Mouse (Mus musculus): Measurements from ENCODE around the gene Grk2. TPM values are rescaled to one million over a fixed set of nuclear protein-coding genes. Genes with fewer than 3 reads are reported as not detected.

The Grk2 gene
- polyA plus RNA-seq, 1 experiment = 210 TPM

DNA sequence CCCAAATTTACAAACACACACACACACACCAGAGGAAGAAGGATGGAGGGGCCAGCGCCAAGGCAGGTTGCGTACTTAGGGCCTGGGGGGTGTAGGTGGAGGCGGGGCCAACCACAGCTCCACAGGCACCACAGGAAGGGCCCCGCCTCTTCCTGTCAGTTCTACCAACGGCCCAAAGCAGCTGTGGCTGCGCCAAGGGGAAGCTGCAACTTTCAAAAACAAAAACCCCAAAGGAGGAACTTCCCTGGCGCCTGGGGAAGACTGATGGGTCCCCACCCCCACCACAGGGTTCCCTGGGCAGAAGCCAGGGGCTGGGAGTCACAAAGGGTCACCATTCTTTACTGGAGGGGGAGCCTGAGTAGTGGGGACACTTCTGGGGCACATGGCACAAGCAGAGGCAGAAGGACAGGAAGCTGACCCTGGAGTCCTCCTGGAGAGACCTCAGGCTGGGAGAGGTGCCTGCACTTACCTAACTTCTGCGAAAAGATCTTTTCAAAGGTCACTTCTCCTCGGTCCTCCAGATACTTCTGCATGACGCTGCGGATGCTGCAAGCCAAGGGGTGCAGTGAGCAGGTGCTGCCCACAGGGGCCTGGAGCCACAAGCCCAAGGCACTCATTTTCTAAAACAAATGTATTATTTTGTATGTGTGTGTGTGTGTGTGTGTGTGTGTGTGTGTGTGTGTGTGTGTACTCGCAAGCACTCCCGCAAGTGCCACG is 11.5 kb downstream of the Grk2 start:
- 60% methylated on average over 14 of the region's 14 CpGs for WGBS
- TF ChIP-seq POLR2A (IDR thresholded peaks at IDR 0.05; ENCODE audit: insufficient read depth, low read depth, low read length) (no peak), CTCF (IDR thresholded peaks at IDR 0.05; ENCODE audit: insufficient read depth, low read depth, low read length) (no peak)

DNA sequence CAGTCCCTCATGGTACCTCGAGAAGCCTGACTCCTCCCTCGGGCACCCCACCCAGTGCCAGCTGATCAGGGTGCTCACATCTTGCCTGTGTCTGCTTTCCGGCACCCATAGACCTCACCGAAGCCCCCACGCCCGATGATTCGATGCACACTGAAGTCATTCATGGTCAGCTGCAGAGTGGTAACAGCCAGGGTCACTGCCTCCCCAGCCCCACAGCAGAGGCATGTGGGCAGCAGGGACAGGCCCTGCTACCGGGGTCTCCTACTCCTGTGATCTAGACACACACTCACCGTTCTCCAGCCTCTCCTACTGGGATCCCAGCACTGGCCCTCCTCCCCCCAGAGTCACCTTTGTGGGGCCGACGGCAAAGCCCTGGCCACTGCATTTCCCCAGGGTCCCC is 14.9 kb downstream of the Grk2 start:
- Histone ChIP-seq H3K27ac (ENCODE audit: insufficient read depth, low read depth, low read length) (no peak overlapping the region), H3K4me1 (ENCODE audit: control insufficient read depth, insufficient read depth, low read length) (peaks cover 10% of the 10 kb centered on the region), H3K4me3 (ENCODE audit: insufficient read depth, low read depth, low read length) (no peak overlapping the region)
- TF ChIP-seq CTCF (IDR thresholded peaks at IDR 0.05; ENCODE audit: insufficient read depth, low read depth, low read length) (no peak), POLR2A (IDR thresholded peaks at IDR 0.05; ENCODE audit: insufficient read depth, low read depth, low read length) (no peak)
- WGBS = 93% methylated on average over 11 of the region's 11 CpGs

More for the DNA sequence above, 11.5 kb downstream of the Grk2 start:
- Histone ChIP-seq H3K4me3 (ENCODE audit: insufficient read depth, low read depth, low read length) (no peak overlapping the region), H3K4me1 (ENCODE audit: control insufficient read depth, insufficient read depth, low read length) (peaks cover 31% of the 10 kb centered on the region), H3K27ac (ENCODE audit: insufficient read depth, low read depth, low read length) (0 out of 2 replicates have a peak overlapping the region, but pooled peaks have one; percentile 18)

DNA sequence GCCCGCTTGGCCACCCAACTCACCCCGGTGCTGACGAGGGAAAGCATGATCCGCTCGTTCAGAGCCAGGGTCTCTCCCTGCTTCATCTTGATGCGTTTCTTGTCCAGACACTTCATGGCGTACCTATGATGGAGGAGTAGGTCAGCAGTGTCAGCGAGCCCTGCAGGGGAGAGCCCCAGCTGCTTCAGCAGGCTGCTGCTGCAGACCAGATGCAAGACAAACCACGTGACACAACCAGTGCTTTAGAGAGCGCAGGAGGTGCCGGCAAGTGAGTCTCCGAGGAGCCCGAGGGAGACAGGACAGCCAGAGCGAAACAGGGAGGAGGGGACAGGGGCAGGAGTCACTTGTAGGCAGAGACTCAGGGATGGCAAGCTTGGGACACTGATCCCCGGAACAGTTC is 15.3 kb downstream of the Grk2 start:
- TF ChIP-seq POLR2A (IDR thresholded peaks at IDR 0.05; ENCODE audit: insufficient read depth, low read depth, low read length) = no peak
- TF ChIP-seq CTCF (IDR thresholded peaks at IDR 0.05; ENCODE audit: insufficient read depth, low read depth, low read length) = no peak
- Histone ChIP-seq H3K4me1 (ENCODE audit: control insufficient read depth, insufficient read depth, low read length) (peaks cover 12% of the 10 kb centered on the region), H3K27ac (ENCODE audit: insufficient read depth, low read depth, low read length) (no peak overlapping the region), H3K4me3 (ENCODE audit: insufficient read depth, low read depth, low read length) (no peak overlapping the region)
- 75% methylated on average over 15 of the region's 15 CpGs for WGBS

DNA sequence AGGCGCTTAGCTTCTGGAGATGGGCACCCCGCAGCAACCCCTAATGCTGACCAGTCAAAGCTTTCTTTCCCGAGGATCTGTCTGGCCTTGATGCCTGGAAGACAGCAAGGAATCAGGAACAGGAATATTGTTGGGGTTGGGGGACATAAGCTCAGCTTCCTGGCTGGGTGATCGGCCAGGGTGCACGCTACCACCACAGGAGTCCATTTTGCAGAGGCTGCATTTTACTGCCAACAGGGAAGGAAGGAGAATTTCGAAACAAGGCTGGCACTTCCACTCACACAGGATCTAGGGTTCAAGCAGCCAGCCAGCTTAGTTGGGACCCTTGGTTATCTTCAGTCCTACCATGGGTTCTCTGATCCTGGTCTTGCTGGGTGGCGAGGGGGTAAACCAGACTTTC is 22.4 kb downstream of the Grk2 start:
- WGBS = 24% methylated on average over 7 of the region's 7 CpGs
- Histone ChIP-seq H3K4me1 (ENCODE audit: control insufficient read depth, insufficient read depth, low read length) (peaks cover 18% of the 10 kb centered on the region), H3K4me3 (ENCODE audit: insufficient read depth, low read depth, low read length) (peak overlapping the region; percentile 81), H3K27ac (ENCODE audit: insufficient read depth, low read depth, low read length) (peak overlapping the region; percentile 2; the same call in 1 of the 2 replicates)
- TF ChIP-seq CTCF (IDR thresholded peaks at IDR 0.05; ENCODE audit: insufficient read depth, low read depth, low read length) = no peak
- no peak; the same call in 1 of the 2 replicates for TF ChIP-seq POLR2A (IDR thresholded peaks at IDR 0.05; ENCODE audit: insufficient read depth, low read depth, low read length)

DNA sequence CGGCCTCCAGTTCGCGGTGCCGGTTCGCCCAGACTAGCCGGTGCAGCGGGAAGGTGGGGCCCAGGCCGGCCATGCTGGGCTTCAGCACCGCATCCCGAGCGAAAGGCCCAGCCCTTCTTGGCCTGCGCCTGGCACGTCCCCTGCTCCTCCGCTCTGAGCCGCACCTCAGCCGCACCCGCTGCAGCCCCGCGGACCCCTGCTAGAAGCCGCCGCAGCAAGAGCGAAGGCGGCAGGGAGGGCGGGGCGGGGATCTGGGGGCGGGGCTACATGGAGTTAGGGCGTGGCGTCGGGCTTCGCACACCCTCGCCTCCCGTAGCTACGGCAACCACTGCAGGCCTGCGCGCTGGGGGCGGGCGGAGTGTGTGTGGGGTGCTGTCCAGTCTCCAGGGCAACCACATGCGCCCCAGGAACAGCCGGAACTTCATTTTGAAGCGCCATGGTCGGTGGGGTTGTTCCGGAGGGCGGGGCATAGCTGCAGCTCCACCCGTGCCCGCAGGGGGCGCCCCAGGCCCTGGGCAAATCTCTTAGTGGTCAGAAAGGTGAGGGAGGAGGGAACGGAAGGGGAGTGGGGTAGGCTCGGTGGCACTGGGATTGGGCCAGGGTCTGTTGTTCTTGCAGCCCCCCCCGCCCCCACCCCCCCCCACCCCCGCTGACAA is 23.0 kb downstream of the Grk2 start, which contains the start of gene Ankrd13d:
TSS of gene Ankrd13d (minus strand) at position 240 of the 656 bp plus-strand sequence.
- H3K4me3 ChIP-seq (ENCODE audit: insufficient read depth, low read depth, low read length) = peak within 1 kb of the TSS; percentile 81
- peaks cover 18% of the 10 kb centered on the region for H3K4me1 ChIP-seq (ENCODE audit: control insufficient read depth, insufficient read depth, low read length)
- peak within 1 kb of the TSS; percentile 2; the same call in 1 of the 2 replicates for H3K27ac ChIP-seq (ENCODE audit: insufficient read depth, low read depth, low read length)
- 0% methylated on average over 50 of the region's 50 CpGs for WGBS
- peak; percentile 83 for TF ChIP-seq CTCF (IDR thresholded peaks at IDR 0.05; ENCODE audit: insufficient read depth, low read depth, low read length)
- peak; percentile 30; the same call in 1 of the 2 replicates for TF ChIP-seq POLR2A (IDR thresholded peaks at IDR 0.05; ENCODE audit: insufficient read depth, low read depth, low read length)

DNA sequence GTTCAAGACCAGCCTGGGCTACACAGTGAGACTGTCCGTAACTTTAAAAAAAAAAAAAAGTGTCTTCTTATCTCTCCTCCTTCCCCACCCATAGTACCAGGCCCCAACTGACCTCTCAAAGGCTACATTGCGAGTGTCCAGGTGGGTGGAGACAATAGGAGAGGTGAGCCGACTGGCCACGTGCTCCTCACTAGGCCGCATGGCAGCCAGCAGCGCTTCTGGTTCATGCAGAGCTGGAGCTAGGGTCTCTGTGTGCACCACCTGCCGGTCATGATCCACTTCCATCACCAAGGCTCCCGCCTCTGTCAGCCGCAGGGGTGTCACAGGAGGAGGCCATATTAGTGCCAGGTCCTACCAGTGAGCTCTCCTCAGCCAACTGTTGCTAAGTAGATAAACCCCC is 25.6 kb downstream of the Grk2 start:
- Histone ChIP-seq H3K27ac (ENCODE audit: insufficient read depth, low read depth, low read length) (no peak overlapping the region), H3K4me1 (ENCODE audit: control insufficient read depth, insufficient read depth, low read length) (peaks cover 15% of the 10 kb centered on the region), H3K4me3 (ENCODE audit: insufficient read depth, low read depth, low read length) (no peak overlapping the region)
- TF ChIP-seq CTCF (IDR thresholded peaks at IDR 0.05; ENCODE audit: insufficient read depth, low read depth, low read length) (no peak), POLR2A (IDR thresholded peaks at IDR 0.05; ENCODE audit: insufficient read depth, low read depth, low read length) (no peak)
- WGBS = 98% methylated on average over 9 of the region's 9 CpGs

DNA sequence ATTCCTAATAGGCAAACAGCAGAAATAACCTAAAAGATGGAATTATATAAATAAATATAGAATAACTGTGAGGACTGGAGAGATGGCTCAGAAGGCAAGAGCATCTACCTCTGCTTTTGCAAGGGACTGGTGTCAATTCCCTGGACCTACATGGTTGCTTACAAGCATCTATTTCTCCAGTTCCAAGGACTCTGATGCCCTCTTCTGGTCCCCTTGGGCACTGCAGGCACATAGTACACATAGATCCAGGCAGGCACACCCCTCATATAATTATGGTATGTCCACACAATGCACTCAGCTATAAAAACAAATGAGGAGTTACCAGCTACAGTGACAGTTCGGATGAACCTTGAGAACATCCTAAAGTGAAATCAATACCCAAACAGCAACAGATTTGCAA is 26.5 kb downstream of the Grk2 start:
- TF ChIP-seq CTCF (IDR thresholded peaks at IDR 0.05; ENCODE audit: insufficient read depth, low read depth, low read length) (no peak), POLR2A (IDR thresholded peaks at IDR 0.05; ENCODE audit: insufficient read depth, low read depth, low read length) (no peak)
- Histone ChIP-seq H3K4me3 (ENCODE audit: insufficient read depth, low read depth, low read length) (no peak overlapping the region), H3K4me1 (ENCODE audit: control insufficient read depth, insufficient read depth, low read length) (peaks cover 15% of the 10 kb centered on the region), H3K27ac (ENCODE audit: insufficient read depth, low read depth, low read length) (no peak overlapping the region)
- 96% methylated on average over 1 of the region's 1 CpGs for WGBS

DNA sequence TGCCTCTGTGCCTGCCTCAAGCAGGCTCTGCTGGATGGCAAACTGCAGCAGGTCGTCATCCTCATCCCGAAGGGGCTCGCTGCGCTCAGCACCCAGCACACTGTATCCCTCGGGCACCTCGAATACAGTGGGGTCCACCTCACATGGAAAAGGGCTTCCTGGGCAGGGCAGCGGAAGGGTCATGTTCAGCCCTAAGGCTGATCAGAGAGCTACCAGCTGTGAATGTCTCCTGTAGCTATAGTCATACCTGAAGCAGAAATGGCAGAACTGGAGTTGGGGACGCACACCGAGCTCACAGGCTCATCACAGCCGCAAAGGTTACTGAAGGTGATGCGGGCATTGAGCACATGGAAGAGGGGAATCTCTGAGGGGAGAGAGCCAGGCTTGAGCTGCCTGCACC is 35.0 kb downstream of the Grk2 start:
- TF ChIP-seq POLR2A (IDR thresholded peaks at IDR 0.05; ENCODE audit: insufficient read depth, low read depth, low read length) (no peak), CTCF (IDR thresholded peaks at IDR 0.05; ENCODE audit: insufficient read depth, low read depth, low read length) (no peak)
- 96% methylated on average over 11 of the region's 11 CpGs for WGBS
- H3K4me1 ChIP-seq (ENCODE audit: control insufficient read depth, insufficient read depth, low read length) = peaks cover 10% of the 10 kb centered on the region
- no peak overlapping the region for H3K27ac ChIP-seq (ENCODE audit: insufficient read depth, low read depth, low read length)
- H3K4me3 ChIP-seq (ENCODE audit: insufficient read depth, low read depth, low read length) = no peak overlapping the region

DNA sequence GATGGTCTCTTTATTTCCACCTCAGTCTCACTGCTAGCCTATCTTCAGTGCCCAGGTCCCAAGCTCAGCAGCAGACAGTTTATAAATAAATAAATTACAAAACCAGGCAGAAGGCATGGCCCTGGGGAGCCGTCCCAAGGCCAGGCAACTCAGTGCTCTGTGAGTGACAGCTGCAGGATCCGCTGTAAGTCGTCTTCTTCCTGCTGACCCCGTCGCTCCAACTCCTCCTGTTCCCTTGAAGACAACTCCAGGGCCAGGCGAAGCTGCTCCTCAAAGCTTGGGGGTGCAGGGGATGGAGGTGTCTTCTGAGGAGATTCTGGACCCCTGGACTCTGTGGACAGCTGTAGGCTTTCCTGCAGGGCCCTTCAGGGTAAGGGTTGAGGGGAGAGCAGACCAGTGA is 35.8 kb downstream of the Grk2 start:
- Histone ChIP-seq H3K4me3 (ENCODE audit: insufficient read depth, low read depth, low read length) (no peak overlapping the region), H3K27ac (ENCODE audit: insufficient read depth, low read depth, low read length) (no peak overlapping the region), H3K4me1 (ENCODE audit: control insufficient read depth, insufficient read depth, low read length) (peaks cover 10% of the 10 kb centered on the region)
- 88% methylated on average over 6 of the region's 6 CpGs for WGBS
- TF ChIP-seq CTCF (IDR thresholded peaks at IDR 0.05; ENCODE audit: insufficient read depth, low read depth, low read length) = no peak
- TF ChIP-seq POLR2A (IDR thresholded peaks at IDR 0.05; ENCODE audit: insufficient read depth, low read depth, low read length) = no peak

Data from olfactory bulb, adult 2 months (tissue).